16 mouse cellular contexts compared by ENCODE assay signal in genomic region chr12:17140436-17140835, GRCm38 (mm10). TPM values are rescaled to one million over a fixed set of nuclear protein-coding genes. Genes with fewer than 3 reads are reported as not detected.
A peak's percentile ranks its signal among the peaks of the same experiment; 100 is the strongest.
DNase-seq lines count a peak whose midpoint lies in the region.
"Had no signal": no experiment of that assay in that cellular context is flagged by ENCODE, and none has a peak within 500 bp of the region (broad histone marks: within the 10 kb centered on the region; RNA-seq: fewer than 3 reads in every experiment).

No protein-coding gene starts in this region.

- intact Hi-C loops in left cerebral cortex, postnatal 14 days (cut with DNase I), result no loop called here

- peak; percentile 58 for DNase-seq in layer of hippocampus, adult 11-12 months (ENCODE audit: low spot score)
- DNase-seq in layer of hippocampus, postnatal 10 days (ENCODE audit: low spot score in 2 of 2), result no peak
- DNase-seq in left cerebral cortex, adult 18-20 months (ENCODE audit: low spot score in 2 of 2), result peak; percentile 69 to 75
- DNase-seq in left cerebral cortex, postnatal 14 days (ENCODE audit: low spot score in 2 of 2), result no peak
- DNase-seq in brain, adult 2 months (ENCODE audit: low read depth, low spot score), result peak; percentile 80
- DNase-seq in layer of hippocampus, postnatal 36 days, result peak; percentile 40 to 45
- DNase-seq in spleen, adult 12 weeks (ENCODE audit: low spot score), result no peak
- DNase-seq: adrenal gland, postnatal 14 days; cerebellum, adult 2 months; cerebellum, postnatal 10 days; forebrain, postnatal 0 days; gastrocnemius, postnatal 36 days; heart, adult 18-20 months; heart, postnatal 10 days had no signal

RNA-seq across cellular contexts. Expression of gene Kcnf1, which starts 36.3 kb away (rescaled TPM):
- total RNA-seq in layer of hippocampus, postnatal 10 days (2021), result 10 to 100 TPM; 26.8 to 29.6 TPM
- total RNA-seq in left cerebral cortex, adult 18-20 months (2021), result 100 to 1,000 TPM; 103 to 125 TPM
- 100 to 1,000 TPM; 112 to 119 TPM for total RNA-seq in left cerebral cortex, postnatal 14 days (2021)
- total RNA-seq in layer of hippocampus, postnatal 36 days (2021), result 10 to 100 TPM; 35.2 to 40.0 TPM
- total RNA-seq: CH12.LX; heart, adult 18-20 months; heart, postnatal 10 days; hematopoietic stem cell, adult 5-6 weeks had no signal

Comparison
In these comparisons a context has a peak if more than half of its experiments do, and no peak if none do; other contexts are left out.
1. DNase-seq: peak in layer of hippocampus, adult 11-12 months (single experiment), left cerebral cortex, adult 18-20 months (2 of 2), brain, adult 2 months (single experiment) and layer of hippocampus, postnatal 36 days (2 of 2); none in layer of hippocampus, postnatal 10 days (0 of 2), left cerebral cortex, postnatal 14 days (0 of 2) and spleen, adult 12 weeks (single experiment).